Mouse (Mus musculus) hindlimb bud, embryonic 11.5 days (tissue): ENCODE data around the gene Reep3.

Source experiments
- DNase-seq: peaks from one replicate; pipeline ENCODE4 v3.0.0-alpha.2; 2012; ENCODE audit warnings: low read depth, low spot score; ENCODE audit errors: extremely low spot score

Gene Reep3

DNA sequence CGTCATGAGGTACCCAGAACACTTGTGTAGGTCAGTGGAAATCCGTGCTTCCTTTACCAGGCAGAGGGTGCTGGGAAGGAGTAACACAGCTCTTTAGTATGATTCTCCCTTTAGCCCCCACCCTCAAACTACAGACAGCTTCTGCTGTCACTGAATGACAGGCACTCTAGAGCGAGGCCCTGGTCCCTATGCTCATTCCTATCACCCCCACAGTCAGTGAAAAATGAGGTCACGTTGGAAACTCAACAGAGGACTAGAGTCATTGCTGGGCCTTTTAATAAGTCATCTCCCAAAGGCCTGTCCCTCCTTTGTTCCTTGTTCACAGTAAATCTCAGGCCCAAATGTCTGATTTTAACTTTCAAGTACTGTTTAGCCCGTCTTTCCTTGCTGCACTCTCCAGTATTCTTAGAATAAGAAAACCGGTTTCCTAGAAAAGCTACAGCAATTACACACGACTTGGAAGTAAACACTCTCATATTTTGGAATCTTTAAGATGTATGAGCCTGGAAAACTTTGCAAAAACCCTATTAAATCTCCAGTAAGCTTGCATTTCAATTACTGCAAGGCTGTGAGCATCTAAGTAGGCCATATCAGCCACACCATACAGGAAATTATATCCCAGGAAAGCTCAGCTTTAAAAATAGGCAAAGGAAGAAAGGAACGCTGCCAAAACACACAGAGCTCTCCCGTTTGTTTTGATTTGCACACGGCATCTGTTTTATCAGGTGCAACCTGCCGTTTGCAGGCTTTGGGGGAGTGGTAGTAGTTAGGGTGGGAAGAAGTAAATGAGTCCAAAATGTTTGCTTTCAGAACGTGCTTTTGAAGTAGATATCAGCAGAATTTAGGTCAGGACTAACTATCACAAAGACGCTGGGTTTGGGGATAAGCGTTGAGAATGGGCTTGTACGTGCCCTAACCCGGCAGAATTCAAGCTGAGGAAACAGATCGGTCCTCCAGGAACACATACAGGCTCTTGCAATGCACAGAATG lies 40.6 kb downstream of the Reep3 start:
- DNase-seq, result no peak

DNA sequence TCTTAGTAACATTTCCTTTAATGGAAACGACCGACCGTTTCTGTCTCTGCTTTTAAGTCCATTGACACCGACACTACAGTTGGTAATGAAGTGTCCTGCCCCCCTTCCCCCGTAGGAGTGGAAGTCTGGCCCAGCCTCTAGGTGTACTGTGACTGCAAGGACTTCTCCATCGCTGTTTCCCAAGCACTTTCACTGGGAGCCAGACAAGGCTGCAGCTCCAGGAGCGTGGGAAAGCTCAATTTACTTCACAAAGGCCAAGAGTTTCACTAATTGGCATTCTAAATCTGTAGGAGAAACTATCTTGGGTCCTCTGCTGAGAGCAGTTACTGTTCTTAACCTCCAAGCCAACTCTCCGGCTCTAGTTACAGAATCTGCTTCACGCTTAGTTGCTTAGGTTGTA lies 43.3 kb downstream of the Reep3 start:
- DNase-seq, result no peak

DNA sequence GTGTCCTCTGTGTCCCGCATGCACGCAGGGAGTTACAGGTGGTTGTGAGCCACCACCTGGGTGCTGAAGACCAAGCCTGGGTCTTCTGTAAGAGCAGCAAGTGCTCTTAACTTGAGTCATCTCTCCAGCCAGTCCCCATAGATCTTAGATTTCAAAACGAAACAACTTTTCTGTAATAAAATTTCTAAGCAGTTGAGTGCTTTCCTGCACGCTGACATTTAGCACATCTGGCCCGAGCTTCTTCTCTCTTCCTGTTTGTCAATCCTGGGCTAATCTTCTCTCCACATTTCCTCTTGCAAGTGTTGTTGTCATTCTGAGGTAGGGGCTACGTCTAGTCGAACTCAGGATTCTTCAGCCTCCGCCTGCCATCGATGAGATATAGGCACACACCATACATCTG lies 44.3 kb downstream of the Reep3 start:
- no peak for DNase-seq

DNA sequence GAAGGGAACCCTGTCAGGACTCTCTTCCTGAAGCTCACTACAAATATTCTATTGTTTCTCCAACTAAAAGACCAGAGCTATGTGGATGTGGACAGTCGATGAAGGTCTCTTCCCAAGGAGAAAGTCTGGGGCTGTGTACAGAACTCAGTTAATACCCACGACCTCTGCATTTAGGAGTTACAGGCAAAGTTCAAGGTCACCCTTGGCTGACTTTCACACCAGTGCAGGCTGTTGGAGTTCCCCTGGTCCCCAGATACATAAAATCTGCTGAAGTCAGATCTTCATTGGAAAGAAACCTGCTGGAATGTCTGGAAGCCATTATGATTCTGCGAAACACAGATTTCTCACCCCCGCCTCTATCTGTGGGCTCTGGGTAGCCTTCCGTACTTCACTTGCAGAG lies 45.3 kb downstream of the Reep3 start:
- DNase-seq, result no peak

DNA sequence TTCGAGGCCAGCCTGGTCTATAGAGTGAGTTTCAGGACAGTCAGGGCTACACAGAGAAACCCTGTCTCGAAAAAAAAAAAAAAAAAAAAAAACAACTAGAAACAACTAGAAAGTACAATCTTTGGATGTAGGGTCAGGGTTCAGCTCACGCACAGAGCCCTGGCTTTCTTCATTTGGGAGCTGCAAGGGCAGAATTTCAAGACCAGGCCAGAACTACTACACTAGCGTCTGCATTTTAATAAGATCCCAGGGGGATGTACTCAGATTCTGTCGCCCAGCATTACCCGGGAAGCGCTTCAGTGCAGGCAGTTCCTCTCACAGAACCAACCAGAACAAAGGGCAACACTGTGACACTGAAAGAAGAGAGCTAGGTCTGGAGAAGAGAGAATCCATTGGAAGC lies 46.0 kb downstream of the Reep3 start:
- no peak for DNase-seq

DNA sequence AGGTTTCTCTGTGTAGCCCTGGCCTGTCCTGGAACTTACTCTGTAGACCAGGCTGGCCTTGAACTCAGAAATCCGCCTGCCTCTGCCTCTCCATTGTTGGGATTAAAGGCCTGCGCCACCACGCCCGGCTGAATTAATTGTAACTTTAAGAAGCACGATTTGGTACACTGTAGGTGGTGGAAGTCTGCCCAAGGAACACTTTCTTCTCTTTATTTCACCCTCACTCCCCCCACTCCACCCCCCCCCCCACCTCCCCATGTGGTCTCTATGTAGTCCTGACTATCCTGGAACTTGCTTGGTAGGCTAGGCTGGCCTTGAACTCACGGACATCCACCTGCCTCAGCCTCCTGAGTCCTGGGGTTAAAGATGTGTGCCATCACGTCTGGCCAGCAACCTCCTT lies 47.1 kb downstream of the Reep3 start:
- DNase-seq, result no peak

DNA sequence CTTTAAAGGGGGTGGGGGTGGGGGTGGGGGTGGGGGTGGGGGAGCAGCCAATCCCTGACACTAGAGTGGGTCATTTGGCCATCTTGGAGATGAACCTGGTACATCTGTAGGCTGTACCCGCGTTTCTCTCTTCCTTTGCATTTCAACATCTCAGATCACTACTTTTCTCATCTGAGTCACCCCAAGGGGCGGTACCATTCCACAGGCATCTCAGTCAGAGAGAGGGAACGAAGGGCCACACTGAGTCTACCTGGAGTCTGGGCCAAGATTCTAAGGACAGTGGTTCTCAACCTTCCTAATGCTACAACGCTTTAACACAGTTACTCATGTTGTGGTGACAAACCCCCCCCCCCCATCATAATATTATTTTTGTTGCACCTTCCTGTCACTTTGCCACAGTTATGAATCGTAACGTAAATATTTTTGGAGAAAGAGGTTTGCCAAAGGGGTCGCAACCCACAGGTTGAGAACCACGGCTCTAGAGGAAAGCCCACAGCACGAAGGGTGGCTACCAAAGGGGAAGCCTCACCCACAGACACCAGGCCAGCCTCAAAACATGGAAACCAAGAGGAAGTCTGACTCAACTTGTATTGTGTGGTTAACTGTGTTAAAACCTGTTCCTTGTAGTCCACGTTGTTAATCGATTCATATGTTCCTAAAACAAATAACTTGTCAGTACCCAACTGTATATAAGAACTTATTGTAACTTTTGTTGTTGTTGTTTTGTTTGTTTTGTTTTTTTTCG lies 47.7 kb downstream of the Reep3 start:
- no peak for DNase-seq

DNA sequence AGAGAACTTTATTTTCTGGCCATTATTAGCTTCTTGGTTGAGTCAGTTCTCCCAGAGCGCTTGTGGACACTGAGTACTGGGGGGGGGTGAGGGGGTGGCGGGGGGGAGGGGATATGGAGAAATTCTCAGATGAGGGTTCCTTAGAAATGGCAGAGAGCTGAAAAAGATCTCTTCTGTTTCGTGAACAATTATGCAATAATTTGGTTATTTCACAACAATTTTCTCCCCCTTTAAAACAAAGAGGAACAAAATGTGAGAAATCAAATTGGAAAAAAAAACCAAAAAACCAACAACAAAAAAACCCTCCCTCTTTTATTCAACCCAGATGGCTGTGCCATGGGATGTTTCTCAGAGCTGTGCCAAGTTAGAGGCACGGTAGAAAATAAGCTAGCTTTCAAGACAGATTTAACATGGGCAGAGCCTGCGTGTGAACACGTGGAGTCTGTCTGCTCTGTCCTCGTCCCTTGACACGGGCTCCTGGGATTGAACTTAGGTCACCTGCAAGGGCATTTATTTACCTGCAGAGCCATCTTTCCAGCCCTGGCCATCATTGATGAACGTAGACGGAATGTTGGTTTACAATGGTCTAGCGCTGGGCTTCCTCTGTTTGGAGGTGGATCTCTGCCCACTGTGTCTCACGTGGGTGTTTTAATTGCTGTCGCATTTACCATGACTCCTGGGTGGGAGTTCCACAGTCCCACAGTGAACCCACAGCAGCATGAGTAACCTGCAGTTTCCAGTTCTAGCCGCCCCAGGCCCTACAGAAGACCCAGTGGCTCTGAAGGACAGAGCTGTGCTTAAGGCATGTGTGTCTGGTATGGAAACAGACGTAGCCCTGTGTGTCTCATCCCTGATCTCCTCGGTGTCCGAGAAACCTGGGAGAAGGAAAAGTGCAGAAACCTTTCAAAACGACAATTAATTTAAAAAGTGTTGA lies 48.8 kb downstream of the Reep3 start:
- DNase-seq, result no peak

DNA sequence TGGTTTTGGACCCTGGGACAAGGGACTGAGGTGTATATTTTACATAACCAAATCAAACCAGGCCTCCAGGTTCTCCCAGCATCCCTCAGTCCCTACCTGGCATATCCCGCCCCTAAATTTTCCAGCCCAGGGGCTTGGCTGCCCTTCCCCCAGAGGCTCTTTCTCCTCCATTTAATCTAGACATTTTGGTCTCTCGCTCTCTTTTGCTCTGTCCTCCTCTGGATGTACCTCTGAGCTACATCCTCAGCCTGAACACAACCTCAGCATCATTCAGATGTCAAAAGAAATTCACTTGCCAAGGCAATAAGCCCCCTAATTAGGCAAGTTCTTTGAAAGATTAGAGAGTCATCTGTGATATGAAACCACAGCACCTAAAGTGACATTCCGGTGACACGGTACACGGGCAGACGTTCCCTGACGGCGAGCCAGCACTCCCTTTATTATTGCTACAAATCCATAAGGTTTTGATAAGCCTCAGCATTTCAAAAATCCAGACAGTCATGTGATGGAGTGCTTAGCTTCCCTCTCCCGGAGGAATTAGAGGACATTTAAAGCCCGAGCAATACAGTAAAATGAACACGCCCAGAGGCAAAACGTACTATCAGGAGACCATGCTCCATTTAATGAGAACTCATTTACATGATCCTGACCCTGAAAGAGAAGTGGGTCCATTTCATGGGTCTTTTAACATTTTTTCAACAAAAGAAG lies 51.4 kb downstream of the Reep3 start:
- no peak for DNase-seq

DNA sequence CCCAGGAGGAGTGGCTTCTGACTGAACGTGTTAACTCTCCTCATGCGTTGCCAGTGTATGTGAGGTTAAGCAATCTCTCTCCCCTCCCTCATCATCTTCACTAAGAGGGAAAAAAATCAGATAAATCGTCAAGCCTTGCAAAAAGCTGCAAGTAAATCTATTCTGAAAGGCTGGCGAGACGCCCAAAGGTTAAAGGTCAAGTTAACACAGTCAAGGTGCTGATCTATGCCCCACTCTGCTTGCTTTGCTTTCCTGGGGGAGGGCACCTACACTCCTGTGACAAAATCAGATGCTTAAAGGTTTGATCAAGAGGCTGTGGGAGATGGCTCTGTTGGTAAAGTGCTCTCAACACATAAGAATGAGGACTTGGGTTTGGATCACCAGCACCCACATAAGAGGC lies 52.4 kb downstream of the Reep3 start:
- no peak for DNase-seq

DNA sequence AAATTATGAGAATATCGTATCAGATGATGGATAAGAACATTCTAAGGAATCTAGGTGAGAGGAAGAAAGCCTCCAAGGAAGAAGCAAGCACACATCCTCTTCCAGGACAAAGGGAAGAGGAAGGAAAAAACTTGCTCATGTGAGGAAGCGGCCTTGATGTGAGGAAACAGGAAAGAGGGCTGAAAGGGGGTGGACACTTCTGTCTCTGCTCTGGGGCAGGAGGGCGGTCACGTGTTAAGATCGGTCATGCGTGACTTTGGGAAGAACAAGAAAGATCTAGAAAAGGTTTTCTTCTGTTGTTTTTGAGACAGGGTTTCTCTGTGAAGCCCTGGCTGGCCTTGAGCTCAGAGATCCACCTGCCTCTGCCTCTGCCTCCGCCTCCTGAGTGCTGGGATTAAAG lies 53.5 kb downstream of the Reep3 start:
- no peak for DNase-seq

DNA sequence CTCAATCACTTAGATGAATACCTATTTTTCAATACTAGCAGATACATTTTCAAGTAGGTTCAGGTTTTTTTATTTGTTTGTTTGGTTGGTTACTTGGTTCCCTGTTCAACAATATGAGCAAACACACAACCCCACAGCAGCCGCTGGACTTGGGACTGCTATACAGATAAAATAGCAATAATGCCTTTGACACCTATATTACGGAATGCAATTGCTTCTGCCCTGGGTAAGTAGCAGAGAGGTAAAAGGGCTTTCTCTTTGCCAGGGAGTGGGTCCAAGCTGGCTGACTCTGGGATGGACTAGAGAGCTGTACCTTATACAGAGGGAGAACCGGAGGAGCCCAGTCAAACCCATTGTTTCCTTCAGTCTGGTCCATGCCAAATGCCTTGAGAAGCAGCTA lies 56.3 kb downstream of the Reep3 start:
- no peak for DNase-seq

DNA sequence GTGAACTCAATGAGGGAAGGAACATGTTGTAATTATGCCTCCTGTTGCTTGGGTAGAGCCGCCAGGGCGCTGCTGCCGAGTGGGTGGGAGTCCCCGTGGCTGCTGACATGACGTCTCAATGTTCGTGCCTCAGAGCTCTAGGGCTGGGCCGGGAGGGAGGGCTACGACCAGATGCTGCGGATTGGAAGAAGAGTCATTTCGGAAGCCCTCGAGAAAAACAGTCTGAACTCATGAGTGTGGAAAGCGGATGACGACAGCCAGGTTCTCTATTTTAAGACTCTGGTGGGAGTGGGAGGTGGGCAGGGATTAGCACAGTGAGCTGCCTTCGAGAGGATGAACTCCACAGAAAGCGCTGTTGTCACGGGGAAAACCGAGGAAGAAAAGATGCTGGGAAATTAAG lies 57.7 kb downstream of the Reep3 start:
- DNase-seq, result no peak

DNA sequence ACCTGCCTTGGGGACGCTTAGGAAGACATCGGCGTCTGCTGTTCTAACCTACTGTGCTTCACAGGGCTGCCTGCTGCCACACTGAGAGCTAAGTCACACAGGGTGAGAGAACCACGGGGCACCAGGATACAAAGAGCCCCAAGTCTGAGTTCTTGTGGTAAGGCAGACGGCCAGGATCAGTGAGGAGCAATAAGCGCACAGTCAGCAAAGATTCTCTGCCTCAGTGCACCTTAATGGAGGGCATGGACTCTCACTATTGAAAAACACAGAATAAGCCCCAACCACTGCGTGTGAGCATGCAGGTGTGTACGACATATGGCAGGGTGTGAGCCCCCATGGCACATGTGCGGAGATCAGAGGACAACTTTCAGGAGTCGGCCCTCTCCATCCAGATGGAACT lies 60.2 kb downstream of the Reep3 start:
- DNase-seq, result no peak

DNA sequence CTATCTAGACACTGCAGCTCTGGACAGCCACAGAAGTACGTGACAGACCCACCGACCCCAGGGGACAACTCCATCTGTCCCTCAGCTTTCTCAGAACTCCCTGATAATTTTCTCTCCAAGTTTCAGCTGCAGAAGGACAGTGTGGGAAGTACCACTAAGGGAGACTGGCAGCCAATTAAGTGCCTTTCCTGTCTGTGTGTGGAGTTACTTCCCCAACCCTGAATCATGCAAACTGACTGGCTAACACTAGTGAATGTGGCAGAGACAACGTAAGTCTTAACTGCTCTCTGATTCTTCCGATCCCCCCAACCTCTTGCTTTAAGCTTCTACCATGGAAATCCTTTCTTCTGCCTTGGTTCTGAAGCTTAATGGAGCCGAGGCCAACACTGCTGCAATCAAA lies 60.6 kb downstream of the Reep3 start:
- no peak for DNase-seq

DNA sequence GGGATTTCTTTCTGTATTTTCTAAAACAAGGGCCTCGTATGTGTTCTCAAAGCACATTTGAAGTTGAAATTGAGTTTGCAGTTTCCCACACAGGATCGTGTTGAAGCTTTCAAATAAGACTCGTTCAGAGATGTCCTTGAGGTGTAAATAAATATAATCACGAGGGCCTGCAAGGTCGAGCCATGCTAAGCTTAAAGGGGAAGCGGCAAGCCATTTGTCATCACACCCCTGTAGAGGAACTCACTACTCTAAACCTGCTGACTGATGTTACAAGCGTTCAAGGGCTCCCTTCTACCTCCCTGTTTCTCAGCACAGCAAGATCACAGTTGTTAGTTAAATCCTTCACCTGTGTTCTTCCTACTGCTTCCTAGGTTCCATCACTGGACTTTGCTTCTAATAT lies 65.6 kb downstream of the Reep3 start:
- no peak for DNase-seq

DNA sequence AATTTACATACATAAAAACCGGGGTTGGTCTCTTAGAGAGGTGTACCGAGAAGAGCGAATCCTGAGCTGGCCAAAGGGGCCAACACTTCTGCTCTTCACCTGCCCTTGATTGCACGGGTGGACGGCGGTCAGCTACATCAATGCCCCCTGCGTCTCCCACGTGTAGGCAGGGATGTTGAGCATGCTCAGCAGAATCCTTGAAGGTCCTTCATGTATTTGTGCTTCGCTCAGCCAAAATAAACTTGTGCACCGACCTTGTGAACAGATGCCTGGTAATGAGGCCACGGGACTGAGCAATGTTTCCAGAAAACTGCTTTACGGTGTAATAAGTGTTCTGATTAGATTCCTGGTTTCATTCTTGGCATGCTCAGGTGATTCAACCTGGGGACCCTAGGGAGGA lies 67.4 kb downstream of the Reep3 start:
- no peak for DNase-seq

DNA sequence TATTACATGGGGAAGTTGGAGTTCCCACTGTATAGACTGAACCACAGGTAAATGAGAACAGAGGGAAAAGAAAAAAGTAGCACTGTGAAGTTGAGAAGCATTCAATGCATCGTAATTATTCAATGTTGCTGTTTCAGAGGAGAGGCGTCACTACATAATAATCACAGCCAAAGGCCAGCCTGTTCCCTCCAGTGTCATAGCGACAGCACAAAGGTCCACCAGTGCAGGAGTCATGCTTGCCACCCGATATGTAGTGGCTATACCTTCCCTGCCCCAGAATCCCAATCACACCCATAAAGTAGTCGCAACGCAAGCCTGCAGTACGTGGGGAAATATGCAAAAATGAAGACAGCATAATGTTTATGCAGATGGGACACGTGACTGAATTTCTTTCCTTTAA lies 70.4 kb downstream of the Reep3 start:
- no peak for DNase-seq

DNA sequence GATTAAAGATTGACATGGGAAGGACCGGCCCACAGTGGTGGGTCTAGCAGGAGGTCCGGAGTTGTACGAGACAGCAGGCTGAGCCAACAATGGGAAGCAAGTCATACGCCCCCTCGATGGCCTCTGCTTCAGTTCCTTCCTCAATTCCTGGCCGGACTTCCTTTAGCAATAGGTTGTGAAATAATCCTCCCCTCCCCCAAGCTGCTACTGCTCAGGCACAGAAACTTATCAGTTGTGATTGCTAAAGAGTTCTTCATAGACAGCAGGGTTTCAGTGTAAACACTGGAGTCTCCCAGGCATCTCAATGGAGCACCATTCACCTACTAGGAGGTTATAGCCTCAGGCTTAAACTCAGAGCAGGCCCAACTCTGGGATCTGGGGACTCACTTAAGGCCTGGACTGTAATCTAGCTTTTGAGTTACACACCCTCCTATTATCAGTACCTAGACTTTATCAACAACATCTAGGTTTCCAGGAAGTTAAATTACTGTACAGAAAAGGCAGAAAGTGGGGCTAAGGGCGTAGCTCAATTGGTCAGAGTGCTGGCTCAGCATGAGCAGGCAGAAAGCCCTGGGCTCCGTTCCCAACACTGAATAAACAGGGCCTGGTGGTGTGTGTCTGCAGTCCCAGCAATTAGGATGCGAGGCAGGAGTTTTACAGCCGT lies 71.0 kb downstream of the Reep3 start:
- DNase-seq, result no peak

DNA sequence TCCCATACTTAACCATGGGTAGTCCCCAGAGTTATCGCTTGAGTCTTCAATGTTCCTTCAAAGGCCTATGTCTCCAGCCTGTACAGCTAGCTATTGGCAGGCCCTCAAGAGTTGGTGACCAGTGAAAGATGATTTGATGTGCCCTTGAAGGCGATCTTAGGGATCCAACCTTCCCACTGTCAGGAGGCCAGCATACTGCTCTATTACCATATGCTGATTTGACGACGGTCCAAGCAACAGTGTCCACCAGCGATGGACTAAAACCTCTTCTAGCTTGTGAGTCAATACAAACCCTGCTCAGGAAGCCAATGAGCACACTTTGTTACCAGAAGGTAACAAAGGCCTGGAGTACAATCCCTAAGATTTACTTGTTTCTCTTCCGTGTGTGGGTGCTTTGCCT lies 72.4 kb downstream of the Reep3 start:
- DNase-seq, result no peak
